Mouse (Mus musculus) heart, adult 9 months (tissue): ENCODE results near the gene Bckdk.
"Not testable (repeated sequence)": the region's sequence is repeated elsewhere in the genome, so short reads cannot be mapped to it uniquely, and the experiment has no call there.

Experiments used
- DNase-seq, 2 experiments: peaks; one replicate each; pipeline ENCODE4 v3.0.0; 2022; ENCODE audit warnings: low spot score in 2 of 2

The Bckdk gene

GRCm38 (mm10) chr7:127895891-127896290 is 8.0 kb upstream of the Bckdk start:
- not testable (repeated sequence) for DNase-seq

- peak in 1 of 2 experiments; percentile 36 for DNase-seq
Measured at GRCm38 (mm10) chr7:127896384-127896783, 7.5 kb upstream of the Bckdk start.

- no peak for DNase-seq
Measured at GRCm38 (mm10) chr7:127897542-127897941, 6.3 kb upstream of the Bckdk start.

DNA sequence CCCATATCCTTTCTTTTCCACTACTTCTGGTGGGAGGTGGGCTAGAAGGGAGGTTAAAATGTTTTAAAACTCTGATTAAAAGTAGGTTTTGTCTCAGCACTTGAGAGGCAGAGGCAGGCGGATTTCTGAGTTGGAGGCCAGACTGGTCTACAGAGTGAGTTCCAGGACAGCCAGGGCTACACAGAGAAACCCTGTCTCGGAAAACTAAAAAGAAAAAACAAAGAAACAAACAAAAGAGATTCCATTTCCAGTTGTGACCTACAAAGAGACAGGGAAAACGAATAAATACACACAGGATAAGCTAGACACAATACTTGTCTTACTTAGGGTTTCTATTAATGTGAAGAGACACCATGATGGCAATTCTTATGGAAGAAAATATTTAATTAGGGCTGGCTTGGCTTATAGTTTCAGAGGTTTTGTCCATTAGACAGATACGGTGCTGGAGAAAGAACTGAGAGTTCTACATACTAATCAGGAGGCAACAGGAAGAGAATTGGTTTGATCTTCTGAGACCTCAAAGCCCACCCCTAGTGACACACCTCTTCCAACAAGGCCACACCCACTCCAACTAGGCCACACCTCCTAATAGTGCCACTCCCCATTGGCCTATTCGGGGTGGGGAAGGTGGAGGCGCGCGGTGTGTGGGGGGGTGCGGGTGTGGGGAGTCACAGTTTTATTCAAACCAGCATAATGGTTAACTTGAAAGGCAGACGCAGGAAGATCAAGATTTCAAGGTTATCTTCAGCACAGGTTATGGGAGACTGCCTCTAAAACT is 5.5 kb upstream of the Bckdk start:
- DNase-seq: no peak

- no peak for DNase-seq
Measured at GRCm38 (mm10) chr7:127899997-127900396, 3.9 kb upstream of the Bckdk start.

DNA sequence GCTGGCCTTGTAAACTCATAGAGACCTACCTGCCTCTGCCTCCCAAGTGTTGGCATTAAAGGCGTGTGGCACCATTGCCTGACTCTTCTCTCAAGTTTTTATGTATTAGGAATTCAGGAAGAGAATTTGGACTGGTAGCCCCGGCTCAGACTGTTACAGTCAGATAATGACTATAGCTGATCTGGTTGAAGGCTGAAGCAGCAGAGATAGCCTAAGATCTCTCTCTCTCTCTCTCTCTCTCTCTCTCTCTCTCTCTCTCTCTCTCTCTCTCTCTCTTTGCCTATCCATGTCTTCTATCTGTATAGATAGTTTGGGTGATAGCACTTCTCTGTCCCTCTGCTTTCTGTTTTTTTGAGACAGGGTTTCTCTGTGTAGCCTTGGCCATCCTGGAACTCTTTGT is 2.1 kb upstream of the Bckdk start:
- no peak for DNase-seq

DNA sequence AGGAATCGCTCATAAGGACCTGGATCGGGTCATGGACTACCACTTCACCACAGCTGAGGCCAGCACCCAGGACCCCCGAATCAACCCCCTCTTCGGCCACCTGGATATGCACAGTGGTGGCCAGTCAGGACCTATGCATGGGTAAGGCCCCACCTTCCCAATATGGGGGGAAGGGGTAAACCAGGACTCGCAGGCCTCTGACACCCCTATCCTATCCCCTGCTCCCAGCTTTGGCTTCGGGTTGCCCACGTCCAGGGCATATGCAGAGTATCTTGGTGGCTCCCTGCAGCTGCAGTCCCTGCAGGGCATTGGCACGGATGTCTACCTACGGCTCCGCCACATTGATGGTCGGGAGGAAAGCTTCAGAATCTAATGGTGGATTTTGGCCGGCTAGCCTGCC is 4.1 kb downstream of the Bckdk start:
- no peak for DNase-seq

GRCm38 (mm10) chr7:127908656-127909055 is 4.8 kb downstream of the Bckdk start:
- DNase-seq: no peak

GRCm38 (mm10) chr7:127912190-127912871 is 8.4 kb downstream of the Bckdk start, which contains the start of gene Kat8:
Gene Kat8, plus strand, starts transcription at chr7:127912516.
- DNase-seq: peak; percentile 88

- DNase-seq: no peak
Measured at GRCm38 (mm10) chr7:127912938-127913337, 9.1 kb downstream of the Bckdk start.

DNA sequence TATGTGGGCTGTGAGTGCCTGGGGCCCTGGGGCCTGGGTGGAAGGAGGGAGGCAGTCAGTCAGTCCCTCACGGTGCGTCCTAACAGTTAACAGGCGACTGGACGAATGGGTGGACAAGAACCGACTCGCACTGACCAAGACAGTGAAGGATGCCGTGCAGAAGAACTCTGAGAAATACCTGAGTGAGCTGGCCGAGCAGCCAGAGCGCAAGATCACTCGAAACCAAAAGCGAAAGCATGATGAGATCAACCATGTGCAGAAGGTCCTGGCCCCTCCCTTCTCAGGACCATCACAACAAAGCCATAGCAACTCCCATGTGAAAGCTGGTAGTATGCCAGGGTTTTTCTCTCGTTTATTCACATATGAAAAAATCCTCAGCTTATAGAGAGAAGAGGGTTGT is 11.4 kb downstream of the Bckdk start:
- no peak for DNase-seq

GRCm38 (mm10) chr7:127918203-127918602 is 14.3 kb downstream of the Bckdk start:
- no peak for DNase-seq

- DNase-seq: no peak
Measured at GRCm38 (mm10) chr7:127919290-127919689, 15.4 kb downstream of the Bckdk start.

DNA sequence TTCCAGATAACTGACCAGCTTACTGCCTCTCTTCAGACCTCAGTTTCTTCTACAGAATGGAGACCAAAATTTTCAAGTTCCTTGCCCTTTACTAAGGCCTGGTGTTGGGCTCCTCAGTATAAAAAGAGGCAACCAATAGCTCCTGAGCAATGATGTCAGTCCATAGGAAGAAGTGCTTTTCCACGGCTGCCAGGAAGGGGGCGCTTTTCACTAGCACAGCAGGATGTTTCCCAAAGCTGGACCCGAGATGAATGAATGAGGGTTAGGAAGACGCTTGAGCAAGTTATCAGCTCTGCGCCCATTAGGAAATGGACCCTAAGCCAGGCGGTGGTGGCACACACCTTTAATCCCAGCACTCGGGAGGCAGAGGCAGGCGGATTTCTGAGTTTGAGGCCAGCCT is 17.6 kb downstream of the Bckdk start:
- DNase-seq: no peak

- DNase-seq: no peak
Measured at GRCm38 (mm10) chr7:127922451-127923275, 18.8 kb downstream of the Bckdk start.

DNA sequence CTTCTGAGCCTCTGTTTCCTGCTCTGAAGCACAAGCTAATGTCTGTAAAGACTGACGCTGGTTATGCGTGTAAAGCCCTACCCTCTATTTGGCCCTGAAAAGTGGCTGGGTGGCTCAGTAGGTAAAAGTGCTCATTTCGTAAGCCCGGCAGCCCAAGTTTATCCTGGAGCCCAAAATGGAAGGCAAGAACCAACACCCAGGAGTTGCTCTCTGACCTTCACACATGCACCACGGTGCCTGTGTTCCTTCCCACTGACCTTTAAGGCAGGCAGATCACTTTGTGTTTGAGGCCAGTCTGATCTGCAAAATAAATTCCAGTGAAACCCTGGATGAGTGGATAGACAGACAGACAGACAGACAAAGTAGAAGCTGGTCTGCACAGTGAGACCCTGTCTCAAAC is 19.8 kb downstream of the Bckdk start:
- no peak for DNase-seq

GRCm38 (mm10) chr7:127925252-127925651 is 21.4 kb downstream of the Bckdk start:
- DNase-seq: no peak

GRCm38 (mm10) chr7:127926066-127926465 is 22.2 kb downstream of the Bckdk start:
- DNase-seq: no peak

DNA sequence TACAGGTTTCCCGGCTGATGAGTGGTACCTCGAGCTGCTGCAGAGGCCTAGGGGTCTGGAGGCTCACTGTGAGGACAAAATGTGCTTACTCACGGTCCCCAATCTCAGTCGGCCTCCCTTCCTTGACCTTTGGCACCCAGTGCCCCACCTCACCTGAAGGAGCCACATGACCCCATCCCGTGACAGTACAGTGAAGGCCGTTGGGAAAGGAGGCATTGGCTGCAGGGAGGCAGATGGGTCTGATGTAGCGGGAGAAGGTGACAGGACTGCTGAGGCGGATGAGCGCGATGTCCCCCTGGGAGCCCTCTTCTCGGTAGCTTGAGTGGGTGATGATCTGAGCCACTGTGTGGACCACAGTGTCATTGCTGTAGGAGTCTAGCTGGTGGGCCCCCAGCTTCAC is 23.0 kb downstream of the Bckdk start:
- no peak for DNase-seq

- DNase-seq: no peak
Measured at GRCm38 (mm10) chr7:127927726-127928125, 23.8 kb downstream of the Bckdk start.

DNA sequence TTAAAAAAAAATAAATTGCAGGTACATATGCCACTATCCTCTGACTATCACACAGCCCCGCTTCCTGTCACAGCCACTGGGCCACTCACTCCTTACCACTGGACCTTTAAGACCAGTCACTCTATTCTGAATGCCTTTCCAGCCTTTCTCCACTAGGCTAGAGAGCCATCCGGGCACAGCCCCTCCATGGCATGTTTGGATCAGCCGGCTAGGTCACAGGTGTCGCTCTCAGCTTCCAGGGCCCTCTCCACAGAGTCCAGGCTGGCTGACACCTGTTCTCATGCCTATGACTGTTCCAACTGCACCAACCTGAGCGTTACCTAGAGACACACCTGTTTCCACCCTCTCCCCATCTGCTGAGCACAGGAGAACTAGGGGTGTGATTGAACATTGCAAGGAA is 24.7 kb downstream of the Bckdk start:
- DNase-seq: no peak

GRCm38 (mm10) chr7:127929923-127930322 is 26.0 kb downstream of the Bckdk start, which contains the start of gene Prss8:
Gene Prss8, minus strand, starts transcription at chr7:127930104.
- no peak for DNase-seq
